Mouse (Mus musculus) megakaryocyte, embryonic 14.5 days (primary cell): Measurements from ENCODE around the gene Ptpra.

Experiments
- FLI1 ChIP-seq: IDR thresholded peaks from 2 replicates; pipeline ENCODE4 v1.6.1; 2012; ENCODE audit warnings: low read length, inconsistent platforms, mixed read lengths
- GATA1 ChIP-seq: IDR thresholded peaks from 3 replicates; pipeline ENCODE4 v1.6.1; 2012; ENCODE audit warnings: mixed read lengths, low read length, inconsistent platforms, borderline replicate concordance

DNA sequence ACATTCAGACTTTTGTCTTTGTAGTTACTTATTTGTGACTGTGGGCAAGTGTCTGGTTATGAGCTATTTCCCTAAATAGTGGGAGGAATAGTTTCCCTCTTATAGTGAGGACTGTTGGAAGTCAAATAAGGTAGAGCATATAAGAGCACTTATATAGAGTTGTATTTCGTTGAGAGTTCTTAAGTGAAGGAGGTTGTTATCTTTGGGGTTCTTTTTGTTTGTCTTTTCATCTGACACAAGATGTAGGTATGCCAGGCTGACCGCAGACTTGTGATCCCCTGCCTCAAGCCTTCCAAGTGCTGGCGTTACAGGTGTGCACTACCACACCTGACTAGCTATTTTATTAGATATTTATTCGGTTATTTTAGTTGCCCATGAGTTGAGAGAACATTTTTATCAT, 32.1 kb downstream of the Ptpra start:
- TF ChIP-seq FLI1 (no peak), GATA1 (no peak)
